Mouse (Mus musculus) midbrain, postnatal 0 days (tissue): ENCODE results near the gene Cabin1. TPM values are rescaled to one million over a fixed set of nuclear protein-coding genes. Genes with fewer than 3 reads are reported as not detected.
A peak's percentile ranks its signal among the peaks of the same experiment; 100 is the strongest.
"Not testable (repeated sequence)": the region's sequence is repeated elsewhere in the genome, so short reads cannot be mapped to it uniquely, and the experiment has no call there.

Experiments used
- ATAC-seq: fragments of 200-750 bp; cut with Nextera tagmentation; 2 replicates; pipeline ENCODE4 v1.8.0; 2017; ENCODE audit warnings: moderate number of reproducible peaks, mild to moderate bottlenecking, moderate TSS enrichment, moderate library complexity; ENCODE audit not compliant: low FRiP score
- DNase-seq: peaks from one replicate; pipeline ENCODE4 v3.0.0-alpha.2; 2015; ENCODE audit warnings: low spot score
- H3K27ac ChIP-seq: fragments of 300-500 bp; sonication (generic); 2 replicates; pipeline ENCODE4 v1.5.1; 2014; ENCODE audit warnings: low read depth, mild to moderate bottlenecking, low read length, mixed read lengths
- H3K27me3 ChIP-seq: fragments of 300-500 bp; sonication (generic); 2 replicates; pipeline ENCODE4 v1.6.1; 2014; ENCODE audit warnings: low read length, control low read depth, mixed read lengths; ENCODE audit not compliant: insufficient read depth
- H3K36me3 ChIP-seq: fragments of 300-500 bp; sonication (generic); 2 replicates; pipeline ENCODE4 v1.6.1; 2014; ENCODE audit warnings: low read length, control low read depth, mixed read lengths; ENCODE audit not compliant: insufficient read depth
- H3K4me1 ChIP-seq: fragments of 300-500 bp; sonication (generic); 2 replicates; pipeline ENCODE4 v1.6.1; 2014; ENCODE audit warnings: mild to moderate bottlenecking, control low read depth, antibody characterized with exemption, low read length, mixed read lengths; ENCODE audit not compliant: insufficient read depth
- H3K4me2 ChIP-seq: fragments of 300-500 bp; sonication (generic); 2 replicates; pipeline ENCODE4 v1.6.1; 2014; ENCODE audit warnings: low read depth, mild to moderate bottlenecking, low read length, mixed read lengths; ENCODE audit not compliant: poor library complexity, severe bottlenecking
- H3K4me3 ChIP-seq: fragments of 300-500 bp; sonication (generic); 2 replicates; pipeline ENCODE4 v1.5.1; 2014; ENCODE audit warnings: low read depth, mild to moderate bottlenecking, low read length, moderate library complexity
- H3K9ac ChIP-seq: fragments of 300-500 bp; sonication (generic); replicated peaks from 2 replicates; pipeline ENCODE4 v1.6.1; 2014; ENCODE audit warnings: mild to moderate bottlenecking, low read length, moderate library complexity, mixed read lengths; ENCODE audit not compliant: poor library complexity, severe bottlenecking
- H3K9me3 ChIP-seq: fragments of 300-500 bp; sonication (generic); 2 replicates; pipeline ENCODE4 v1.6.1; 2016; ENCODE audit warnings: low read length, control low read depth
- CTCF ChIP-seq: IDR thresholded peaks from 2 replicates; pipeline ENCODE4 v1.5.1; 2016; ENCODE audit warnings: antibody characterized with exemption, mild to moderate bottlenecking
- WGBS: fragments of 180-500 bp; shearing (Covaris S2); extraction: QIAGEN DNeasy Blood & Tissue Kit; methylation state at CpG from one replicate; pipeline ENCODE4 v1.1.7; 2014; 5-methylcytosine and 5-hydroxymethylcytosine counted together
- polyA plus RNA-seq: library from polyadenylated mRNA; unstranded; fragments of >200 nt; fragmentation: Nextera tagmentation; extraction: Ambion mirVana; gene quantifications from 2 replicates; pipeline ENCODE4 v1.2.1, GENCODE M21; 2015
- total RNA-seq: library from RNA; depleted of rRNA; stranded (reverse); fragments of >200 nt; gene quantifications from 2 replicates; pipeline ENCODE4 v1.2.3, GENCODE M21; 2014

The Cabin1 gene
- total and polyA plus RNA-seq, 2 experiments from 2014 or later, result 31.6 to 93.3 TPM

DNA sequence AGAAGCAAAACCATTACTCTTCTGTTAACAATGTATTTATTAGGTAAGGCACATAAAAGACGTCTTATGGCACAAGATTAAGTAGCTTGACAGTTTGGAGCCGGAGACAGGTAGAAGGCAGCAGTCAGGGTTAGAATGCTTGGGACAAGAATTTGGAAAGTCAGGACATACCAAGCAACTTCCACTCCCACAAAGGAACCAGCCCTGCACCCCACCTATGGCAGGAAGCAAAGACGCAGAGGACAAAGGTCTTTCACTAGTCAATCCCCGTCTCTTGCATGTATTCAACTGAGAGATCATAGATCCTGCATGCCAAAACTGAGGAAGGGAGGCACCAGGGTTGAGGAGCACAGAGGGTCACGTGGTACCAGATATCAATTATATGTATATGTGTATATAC lies 10.0 kb upstream of the Cabin1 start:
- DNase-seq (no peak), ATAC-seq (no peak)
- no peak overlapping the region for H3K9ac ChIP-seq
- no peaks in the 10 kb centered on the region for H3K4me1 ChIP-seq
- WGBS, result 92% methylated on average over 5 of the region's 5 CpGs
- H3K4me3 ChIP-seq, result no peak overlapping the region
- H3K36me3 ChIP-seq, result no peaks in the 10 kb centered on the region
- H3K4me2 ChIP-seq, result no peak overlapping the region
- no peaks in the 10 kb centered on the region for H3K9me3 ChIP-seq
- peaks cover 9% of the 10 kb centered on the region; the same call in 1 of the 2 replicates for H3K27me3 ChIP-seq
- H3K27ac ChIP-seq, result no peak overlapping the region
- TF ChIP-seq CTCF, result no peak

DNA sequence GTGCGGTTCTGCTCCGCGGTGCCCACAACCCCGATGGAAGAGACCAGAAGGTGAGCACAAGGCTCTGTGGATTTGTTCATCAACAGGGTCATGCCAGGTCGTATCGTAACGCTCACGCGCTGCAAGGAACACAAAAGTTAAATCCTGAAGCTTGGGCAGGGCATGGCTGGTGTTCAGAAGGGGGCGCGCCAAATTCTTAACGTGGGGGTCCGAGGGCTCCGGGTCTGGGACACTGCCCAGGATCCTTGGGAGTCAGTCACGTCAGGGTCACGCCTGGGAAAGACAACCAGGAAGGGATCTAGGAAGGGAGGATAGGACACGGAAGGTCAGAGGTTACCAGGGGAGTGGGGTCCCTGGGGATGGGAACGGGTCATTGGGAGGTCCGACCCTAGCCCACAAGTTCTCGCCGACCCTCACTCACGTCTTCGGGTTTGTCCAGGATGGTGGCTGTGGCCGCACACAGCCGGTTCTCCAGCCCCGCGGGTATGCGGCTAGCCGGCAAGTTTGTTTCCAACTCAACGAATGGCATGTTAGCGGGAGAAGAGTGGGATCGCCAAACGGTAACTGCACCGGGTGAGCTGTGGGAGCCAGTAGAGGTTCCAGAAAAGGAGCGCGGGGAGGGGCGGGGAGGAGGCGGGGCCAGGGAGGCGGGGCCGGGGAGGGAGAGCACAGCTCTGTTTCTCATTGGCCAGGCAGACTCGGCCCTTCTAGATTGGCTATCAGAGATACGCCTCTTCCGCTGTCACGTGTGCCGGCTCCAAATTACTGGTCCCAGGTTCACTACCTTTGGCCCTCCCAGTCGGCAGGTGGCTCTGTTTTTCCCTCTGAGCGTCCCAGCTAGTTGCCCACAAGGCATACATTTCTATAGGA lies 8.9 kb upstream of the Cabin1 start, which contains the start of gene Ddt:
Gene Ddt (minus strand): TSS at position 620 of the 870 bp plus-strand sequence.
- ATAC-seq, result peak; percentile 95
- H3K36me3 ChIP-seq, result no peaks in the 10 kb centered on the region
- TF ChIP-seq CTCF, result peak; percentile 60
- DNase-seq, result peak; percentile 96
- 1% methylated on average over 44 of the region's 47 CpGs for WGBS
- H3K9ac ChIP-seq, result peak within 1 kb of the TSS; percentile 64
- H3K27ac ChIP-seq, result no peak within 1 kb of the TSS
- H3K4me2 ChIP-seq, result peak within 1 kb of the TSS; percentile 99
- H3K9me3 ChIP-seq, result no peaks in the 10 kb centered on the region
- H3K4me1 ChIP-seq, result no peaks in the 10 kb centered on the region
- H3K4me3 ChIP-seq, result peak within 1 kb of the TSS; percentile 60
- peaks cover 8% of the 10 kb centered on the region; the same call in 1 of the 2 replicates for H3K27me3 ChIP-seq

DNA sequence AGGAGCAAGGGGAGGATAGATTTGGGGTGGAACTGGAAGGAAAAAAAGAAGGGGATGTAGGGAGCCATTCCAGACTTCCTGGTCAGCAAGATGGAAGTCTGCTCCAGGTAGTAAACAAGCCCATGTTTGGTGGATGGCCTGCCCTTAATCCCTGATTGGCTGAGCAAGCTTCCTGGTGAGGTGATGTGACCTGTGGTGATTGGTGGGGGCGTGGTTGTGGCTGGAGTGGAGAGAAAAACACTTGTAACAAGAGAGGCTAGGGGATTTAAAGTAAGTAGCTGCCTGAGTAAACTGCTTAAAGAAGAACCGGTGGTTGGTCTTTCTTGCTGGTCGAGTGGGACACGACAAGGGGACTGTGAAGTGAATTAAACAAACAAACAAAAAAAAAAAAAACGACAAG lies 3.6 kb upstream of the Cabin1 start:
- H3K4me3 ChIP-seq, H3K4me1 ChIP-seq, H3K9me3 ChIP-seq, H3K9ac ChIP-seq, H3K36me3 ChIP-seq, DNase-seq, H3K27ac ChIP-seq, H3K4me2 ChIP-seq, ATAC-seq, H3K27me3 ChIP-seq: not testable (repeated sequence)
- WGBS, result 34% methylated on average over 5 of the region's 5 CpGs

DNA sequence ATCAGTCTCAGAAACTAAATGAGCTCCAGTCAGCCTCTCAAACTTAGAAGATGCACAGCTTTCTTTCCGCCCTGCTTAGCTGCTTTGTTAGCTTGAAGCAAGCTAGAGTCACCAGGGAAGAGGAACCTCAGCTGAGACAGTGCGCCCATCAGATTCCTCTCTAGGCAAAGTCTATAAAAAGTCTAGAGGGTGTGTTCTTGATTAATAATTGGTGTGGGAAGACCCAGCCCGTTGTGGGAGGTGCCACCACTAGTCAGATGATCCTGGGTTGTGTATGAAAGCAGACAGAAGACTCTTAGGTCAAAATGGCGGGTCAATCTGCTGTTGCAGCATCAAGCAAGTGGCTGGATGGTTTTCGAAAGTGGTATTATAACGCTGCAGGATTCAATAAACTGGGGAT lies 2.7 kb upstream of the Cabin1 start:
- Histone ChIP-seq H3K9me3 (no peaks in the 10 kb centered on the region), H3K27ac (no peak overlapping the region), H3K4me1 (no peaks in the 10 kb centered on the region), H3K4me2 (no peak overlapping the region), H3K4me3 (no peak overlapping the region), H3K9ac (no peak overlapping the region), H3K27me3 (no peaks in the 10 kb centered on the region), H3K36me3 (no peaks in the 10 kb centered on the region)
- ATAC-seq (no peak), DNase-seq (no peak)
- WGBS, result 91% methylated on average over 6 of the region's 6 CpGs
- TF ChIP-seq CTCF, result no peak

DNA sequence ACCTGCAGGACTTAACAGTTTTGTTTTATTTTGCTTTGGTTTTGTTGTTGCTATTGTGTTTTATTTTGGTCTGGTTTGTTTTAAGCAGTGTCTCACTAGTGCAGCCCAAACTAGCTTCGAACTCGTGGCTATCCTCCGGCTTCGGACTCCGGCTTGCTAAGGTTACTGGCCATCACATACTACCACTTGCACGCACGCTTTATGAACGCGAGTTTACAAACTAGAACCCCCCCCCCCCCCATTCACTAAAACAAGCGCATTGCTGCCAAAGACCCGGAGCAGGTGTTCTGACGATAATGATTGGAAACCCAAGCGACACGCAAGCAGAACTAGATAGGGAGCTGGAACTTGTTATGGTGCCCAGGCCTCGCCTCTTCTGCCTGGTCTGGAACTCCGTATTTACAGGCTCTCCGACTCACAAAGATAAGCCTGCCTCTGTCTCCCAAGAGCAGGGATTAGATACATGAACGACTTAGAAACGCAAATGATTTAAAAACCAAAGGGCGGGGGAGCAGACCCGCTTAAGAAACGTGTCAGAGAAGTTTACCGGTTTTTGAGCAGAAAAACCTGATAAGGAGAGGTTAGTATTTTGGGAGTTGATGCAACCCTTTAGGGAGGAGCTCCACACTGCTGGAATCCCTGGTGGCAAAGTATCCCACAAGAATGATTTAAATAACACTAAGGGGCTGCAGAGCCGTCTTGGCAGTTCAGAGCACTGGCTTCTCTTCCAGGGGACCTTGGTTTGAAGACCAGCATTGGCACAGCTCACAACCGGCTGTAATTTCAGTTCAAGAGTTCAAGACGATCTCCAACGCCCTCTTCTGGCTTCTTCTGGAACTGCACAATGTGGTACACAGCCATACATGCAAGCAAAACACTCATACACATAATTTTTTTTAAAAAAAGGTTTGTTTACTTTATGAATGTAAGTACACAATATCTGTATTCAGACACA lies 655 bp upstream of the Cabin1 start:
- DNase-seq, result peak; percentile 86
- TF ChIP-seq CTCF, result peak; percentile 83
- Histone ChIP-seq H3K4me3 (peak overlapping the region; percentile 82), H3K9ac (0 out of 2 replicates have a peak overlapping the region, but pooled peaks have one; percentile 42), H3K4me1 (no peaks in the 10 kb centered on the region), H3K36me3 (no peaks in the 10 kb centered on the region), H3K27ac (peak overlapping the region; percentile 88), H3K4me2 (peak overlapping the region; percentile 62), H3K27me3 (no peaks in the 10 kb centered on the region), H3K9me3 (no peaks in the 10 kb centered on the region)
- peak; percentile 35 for ATAC-seq
- WGBS, result under 1% methylated on average over 27 of the region's 27 CpGs
